Mouse (Mus musculus) olfactory bulb, adult 2 months (tissue): Measurements from ENCODE around the gene Cox10. TPM values are rescaled to one million over a fixed set of nuclear protein-coding genes. Genes with fewer than 3 reads are reported as not detected.

Source experiments
- H3K27ac ChIP-seq: fragments of 200-500 bp; 2 replicates; pipeline ENCODE4 v1.5.1; 2012; ENCODE audit warnings: low read depth, low read length; ENCODE audit not compliant: insufficient read depth
- H3K4me1 ChIP-seq: fragments of 200-500 bp; 2 replicates; pipeline ENCODE4 v1.6.1; 2012; ENCODE audit warnings: low read length; ENCODE audit not compliant: control insufficient read depth, insufficient read depth
- H3K4me3 ChIP-seq: fragments of 200-500 bp; 2 replicates; pipeline ENCODE4 v1.5.1; 2012; ENCODE audit warnings: mild to moderate bottlenecking, low read depth, low read length, moderate library complexity; ENCODE audit not compliant: insufficient read depth
- CTCF ChIP-seq: fragments of 200-500 bp; IDR thresholded peaks from 2 replicates; pipeline ENCODE4 v1.5.1; 2012; ENCODE audit warnings: low read depth, mild to moderate bottlenecking, low read length, moderate library complexity; ENCODE audit not compliant: insufficient read depth
- POLR2A ChIP-seq: fragments of 200-500 bp; IDR thresholded peaks from 2 replicates; pipeline ENCODE4 v1.6.1; 2012; ENCODE audit warnings: mild to moderate bottlenecking, low read depth, low read length, moderate library complexity; ENCODE audit not compliant: insufficient read depth
- WGBS: fragments of 180-500 bp; shearing (Covaris S2); methylation state at CpG from one replicate; pipeline ENCODE4 v1.1.7; 2018; 5-methylcytosine and 5-hydroxymethylcytosine counted together
- polyA plus RNA-seq: library from polyadenylated mRNA; stranded (reverse); fragments of >200 nt; gene quantifications from 2 replicates; pipeline ENCODE4 v1.2.4, GENCODE M21; 2012; ENCODE audit warnings: low replicate concordance; ENCODE audit not compliant: missing spikeins, insufficient read depth, insufficient read length

The Cox10 gene
- polyA plus RNA-seq, 1 experiment, result not detected

DNA sequence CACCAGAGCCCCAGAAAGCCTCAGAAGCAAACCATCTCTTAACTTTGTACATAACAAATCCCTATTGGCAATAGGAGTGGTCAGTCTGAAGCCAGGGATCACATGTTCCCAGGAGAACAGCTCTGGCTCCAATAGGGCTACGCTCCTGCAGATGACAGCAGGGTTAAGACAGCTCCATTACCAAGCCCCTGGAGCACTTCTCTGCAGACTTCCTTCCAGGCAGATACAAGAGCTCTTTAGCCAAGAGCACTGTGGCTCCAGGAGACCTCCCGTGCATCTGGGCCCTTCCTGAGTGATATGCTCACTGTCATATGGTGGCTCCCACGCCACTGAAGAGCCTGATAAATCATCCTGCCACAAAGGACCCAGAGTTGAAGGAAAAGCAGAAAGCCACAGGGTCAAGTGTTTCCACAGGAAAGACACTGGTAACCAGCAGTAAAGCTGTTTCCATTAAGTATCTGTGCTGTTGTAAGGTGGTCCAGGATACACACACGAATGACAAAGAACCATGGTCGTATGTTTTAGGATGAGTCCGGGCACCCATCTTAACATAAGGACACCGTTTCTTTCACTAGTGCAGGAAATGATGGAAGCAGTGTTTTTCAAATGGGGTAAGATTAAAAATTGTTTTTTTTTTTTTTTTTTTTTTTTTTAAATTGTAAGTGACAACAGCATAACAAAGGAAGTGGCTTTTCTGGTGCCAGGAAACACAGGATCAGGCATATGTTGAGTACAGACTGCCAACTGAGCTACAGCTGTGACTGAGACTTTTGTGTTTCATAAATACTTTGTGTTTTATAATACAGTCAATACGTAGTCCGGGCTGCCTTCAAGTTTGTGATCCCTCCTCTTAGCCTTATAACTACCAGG is 90.0 kb downstream of the Cox10 start:
- Histone ChIP-seq H3K4me3 (no peak overlapping the region), H3K27ac (no peak overlapping the region), H3K4me1 (no peaks in the 10 kb centered on the region; the same call in 1 of the 2 replicates)
- no peak for TF ChIP-seq CTCF
- TF ChIP-seq POLR2A, result no peak
- WGBS, result 89% methylated on average over 9 of the region's 9 CpGs

DNA sequence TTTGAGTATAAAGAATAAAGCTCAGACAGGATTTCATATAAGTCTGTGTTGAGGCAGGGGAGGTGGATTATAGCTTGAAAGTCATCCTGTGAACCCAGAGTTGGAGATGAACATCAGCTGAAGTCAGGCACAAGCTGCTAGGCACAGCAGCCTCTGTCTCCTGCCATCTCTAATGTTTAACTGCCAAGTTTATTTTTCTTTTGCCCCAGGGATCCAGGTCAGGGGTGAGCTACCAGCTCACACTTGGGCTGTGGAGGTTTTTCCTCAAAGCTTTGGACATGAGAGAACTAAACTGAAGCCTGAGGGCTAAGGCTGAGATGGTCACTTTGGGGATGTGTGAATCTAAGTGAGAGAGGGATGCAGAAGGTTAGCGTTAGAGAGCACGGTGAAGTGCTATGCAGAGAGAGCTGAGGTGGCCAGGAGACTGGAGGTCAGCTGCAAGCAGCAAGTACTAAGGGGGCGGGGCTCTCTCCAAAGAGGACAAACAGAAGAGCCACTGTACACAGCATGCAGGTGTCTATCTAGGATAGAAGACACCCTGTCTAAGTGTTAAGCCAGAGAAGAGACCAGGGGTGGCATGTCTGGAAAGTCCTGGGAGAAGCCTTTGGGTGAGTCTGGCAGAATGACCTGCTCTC is 91.1 kb downstream of the Cox10 start:
- WGBS, result 86% methylated on average over 3 of the region's 3 CpGs
- Histone ChIP-seq H3K4me1 (no peaks in the 10 kb centered on the region; the same call in 1 of the 2 replicates), H3K27ac (no peak overlapping the region), H3K4me3 (no peak overlapping the region)
- no peak for TF ChIP-seq CTCF
- TF ChIP-seq POLR2A, result no peak

GRCm38 (mm10) chr11:63986710-63987109 is 92.6 kb downstream of the Cox10 start:
- Histone ChIP-seq H3K27ac (no peak overlapping the region), H3K4me3 (no peak overlapping the region), H3K4me1 (no peaks in the 10 kb centered on the region; the same call in 1 of the 2 replicates)
- WGBS, result 94% methylated on average over 4 of the region's 4 CpGs
- TF ChIP-seq CTCF, result no peak
- TF ChIP-seq POLR2A, result no peak

DNA sequence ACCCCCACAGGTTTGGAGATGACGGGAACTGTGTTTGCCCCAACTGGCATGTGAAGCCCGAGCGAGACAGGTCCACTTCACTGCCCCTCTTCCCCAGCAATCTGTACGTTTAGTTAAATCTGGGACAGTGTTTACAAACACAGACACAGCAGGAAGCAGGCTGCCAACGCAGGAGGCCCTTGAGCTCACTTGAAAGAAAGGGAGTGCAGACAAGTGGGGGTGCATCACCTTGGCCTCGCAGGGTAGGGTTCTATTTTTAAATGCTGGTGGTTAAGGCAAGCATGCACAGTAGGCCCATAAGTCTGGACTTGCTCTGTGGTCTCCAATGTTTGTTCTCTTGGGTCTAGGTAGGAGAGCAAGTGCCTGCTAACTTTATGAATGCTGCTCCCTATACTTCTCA is 93.8 kb downstream of the Cox10 start:
- H3K4me3 ChIP-seq, result no peak overlapping the region
- TF ChIP-seq CTCF (no peak), POLR2A (no peak)
- H3K27ac ChIP-seq, result no peak overlapping the region
- H3K4me1 ChIP-seq, result no peaks in the 10 kb centered on the region; the same call in 1 of the 2 replicates
- WGBS, result 76% methylated on average over 6 of the region's 6 CpGs

- 84% methylated on average over 6 of the region's 6 CpGs for WGBS
- no peak overlapping the region for H3K4me3 ChIP-seq
- TF ChIP-seq POLR2A (no peak), CTCF (no peak)
- no peak overlapping the region for H3K27ac ChIP-seq
- no peaks in the 10 kb centered on the region for H3K4me1 ChIP-seq
Measured at GRCm38 (mm10) chr11:63984622-63985168, 94.6 kb downstream of the Cox10 start.

DNA sequence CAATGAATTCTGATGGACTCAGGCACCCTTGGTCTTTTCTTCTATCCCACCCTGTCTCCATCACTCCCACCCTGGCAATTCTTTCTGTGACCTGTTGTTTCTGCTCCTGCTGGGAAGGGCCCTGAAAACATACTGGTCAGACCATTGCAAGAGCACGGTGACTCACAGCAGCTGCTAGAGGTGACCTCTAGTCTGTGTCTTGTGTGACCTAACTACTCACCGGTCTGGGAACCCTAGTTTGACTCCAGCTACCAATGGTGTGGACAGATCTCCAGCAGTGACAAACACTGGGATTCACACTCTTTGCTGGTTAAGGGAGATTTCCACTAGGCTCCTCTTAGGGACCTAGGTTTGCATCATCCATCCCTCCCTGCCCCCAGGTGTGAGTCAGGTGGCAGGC is 101.5 kb downstream of the Cox10 start:
- Histone ChIP-seq H3K27ac (no peak overlapping the region), H3K4me3 (no peak overlapping the region), H3K4me1 (peaks cover 7% of the 10 kb centered on the region; the same call in 1 of the 2 replicates)
- 84% methylated on average over 2 of the region's 2 CpGs for WGBS
- no peak for TF ChIP-seq POLR2A
- no peak for TF ChIP-seq CTCF

DNA sequence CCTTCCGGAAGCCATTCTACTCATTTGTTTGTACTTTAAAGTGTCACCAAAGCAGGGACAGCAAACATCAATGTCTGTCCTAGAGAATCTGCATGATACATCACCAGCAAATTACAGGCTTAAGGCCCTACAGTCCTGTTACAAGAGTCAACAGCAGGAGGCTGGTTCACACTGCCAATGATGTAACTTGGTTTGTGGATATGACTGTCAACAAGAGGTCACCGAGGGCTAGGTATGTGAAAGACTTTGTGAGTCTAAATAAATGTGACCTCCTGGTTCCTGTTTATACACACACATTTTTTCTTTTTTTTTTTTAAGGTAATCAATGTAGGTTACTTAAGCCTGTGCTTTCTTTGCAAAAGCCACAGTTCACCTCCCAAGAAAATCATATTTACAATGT is 102.5 kb downstream of the Cox10 start:
- TF ChIP-seq CTCF, result no peak
- TF ChIP-seq POLR2A, result no peak
- 97% methylated on average over 2 of the region's 2 CpGs for WGBS
- no peak overlapping the region for H3K4me3 ChIP-seq

GRCm38 (mm10) chr11:63975260-63975899 is 103.9 kb downstream of the Cox10 start:
- 89% methylated on average over 13 of the region's 13 CpGs for WGBS
- TF ChIP-seq POLR2A (no peak), CTCF (no peak)
- Histone ChIP-seq H3K4me1 (peaks cover 7% of the 10 kb centered on the region; the same call in 1 of the 2 replicates), H3K4me3 (no peak overlapping the region), H3K27ac (no peak overlapping the region)

More for the DNA sequence above, 102.5 kb downstream of the Cox10 start:
- no peak overlapping the region for H3K27ac ChIP-seq
- H3K4me1 ChIP-seq, result peaks cover 7% of the 10 kb centered on the region; the same call in 1 of the 2 replicates
